Mouse (Mus musculus) natural killer cell, adult 2 months (primary cell): ENCODE results near the gene Timeless.
"Not testable (repeated sequence)": the region's sequence is repeated elsewhere in the genome, so short reads cannot be mapped to it uniquely, and the experiment has no call there.

Experiments used
- DNase-seq, 2 experiments: peaks; one replicate each; pipeline ENCODE4 v3.0.0; 2022; ENCODE audit warnings: low spot score in 2 of 2

Gene Timeless

GRCm38 (mm10) chr10:128255925-128256324, 24.1 kb downstream of the Timeless start:
- no peak for DNase-seq

DNA sequence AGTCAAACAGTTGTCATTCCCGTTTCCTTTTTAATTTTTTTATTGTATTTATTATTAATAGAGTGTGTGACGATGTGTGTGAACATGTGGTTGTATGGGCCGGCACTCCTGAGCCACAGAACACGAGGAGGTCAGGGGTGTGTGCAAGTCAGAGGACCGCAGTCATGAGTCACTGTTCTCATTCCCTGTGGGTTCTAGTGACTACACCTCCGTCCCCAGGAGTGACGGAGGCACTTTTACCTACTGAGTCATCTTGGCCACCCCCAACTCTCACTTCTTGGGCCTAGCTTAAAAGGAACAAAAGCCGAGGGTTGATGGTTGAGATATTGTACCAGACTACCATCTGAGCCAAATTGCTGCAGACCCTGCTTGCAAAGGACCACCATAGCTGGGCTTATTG, 24.5 kb downstream of the Timeless start:
- no peak for DNase-seq

DNA sequence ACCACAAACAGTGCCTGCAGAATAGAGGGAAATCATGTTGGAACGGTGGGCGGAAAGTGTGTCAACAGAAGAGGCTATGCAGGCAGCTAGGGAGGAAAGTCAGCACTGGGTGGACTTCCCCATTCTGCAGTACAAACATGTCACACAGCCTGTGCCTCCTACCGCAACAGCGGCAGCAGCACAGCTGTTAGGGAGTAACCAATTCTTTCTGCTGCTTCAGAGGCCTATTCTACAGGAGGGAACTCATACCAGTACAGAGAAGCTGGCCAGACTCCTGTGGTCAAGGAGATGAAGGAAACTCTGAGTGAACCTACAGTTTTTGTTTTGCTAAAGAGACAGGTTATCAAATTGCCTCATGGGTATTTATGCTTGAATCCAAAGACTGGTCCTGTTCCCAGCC, 27.1 kb downstream of the Timeless start:
- DNase-seq, result peak in 1 of 2 experiments; percentile 24

DNA sequence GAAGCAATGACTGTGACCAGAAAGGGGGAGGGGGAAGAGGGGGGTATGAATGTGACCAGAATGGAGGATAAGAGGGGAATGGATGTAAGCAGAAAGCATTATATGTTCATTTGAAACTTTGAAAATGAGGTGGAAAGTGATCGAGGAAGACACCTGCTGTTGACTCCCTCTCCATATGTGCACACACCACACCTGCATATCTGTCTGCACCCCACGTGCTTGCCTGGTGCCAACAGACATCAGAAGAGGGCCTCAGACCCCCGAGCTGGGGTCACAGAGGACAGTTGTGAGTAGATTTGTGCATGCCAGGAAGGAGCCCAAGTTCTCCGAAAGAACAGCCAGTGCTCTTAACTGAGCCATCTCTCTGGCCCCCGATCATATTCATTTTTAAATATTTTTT, 28.1 kb downstream of the Timeless start:
- DNase-seq, result no peak

GRCm38 (mm10) chr10:128260376-128260775, 28.5 kb downstream of the Timeless start:
- DNase-seq, result not testable (repeated sequence)

GRCm38 (mm10) chr10:128262300-128262699, 30.4 kb downstream of the Timeless start:
- DNase-seq, result no peak

GRCm38 (mm10) chr10:128263393-128264310, 31.8 kb downstream of the Timeless start:
- peak in 1 of 2 experiments; percentile 20 for DNase-seq

- no peak for DNase-seq
Observed at GRCm38 (mm10) chr10:128268371-128268770, 36.5 kb downstream of the Timeless start, which contains the start of gene Apof. Gene Apof, plus strand, starts transcription at chr10:128268671.

DNA sequence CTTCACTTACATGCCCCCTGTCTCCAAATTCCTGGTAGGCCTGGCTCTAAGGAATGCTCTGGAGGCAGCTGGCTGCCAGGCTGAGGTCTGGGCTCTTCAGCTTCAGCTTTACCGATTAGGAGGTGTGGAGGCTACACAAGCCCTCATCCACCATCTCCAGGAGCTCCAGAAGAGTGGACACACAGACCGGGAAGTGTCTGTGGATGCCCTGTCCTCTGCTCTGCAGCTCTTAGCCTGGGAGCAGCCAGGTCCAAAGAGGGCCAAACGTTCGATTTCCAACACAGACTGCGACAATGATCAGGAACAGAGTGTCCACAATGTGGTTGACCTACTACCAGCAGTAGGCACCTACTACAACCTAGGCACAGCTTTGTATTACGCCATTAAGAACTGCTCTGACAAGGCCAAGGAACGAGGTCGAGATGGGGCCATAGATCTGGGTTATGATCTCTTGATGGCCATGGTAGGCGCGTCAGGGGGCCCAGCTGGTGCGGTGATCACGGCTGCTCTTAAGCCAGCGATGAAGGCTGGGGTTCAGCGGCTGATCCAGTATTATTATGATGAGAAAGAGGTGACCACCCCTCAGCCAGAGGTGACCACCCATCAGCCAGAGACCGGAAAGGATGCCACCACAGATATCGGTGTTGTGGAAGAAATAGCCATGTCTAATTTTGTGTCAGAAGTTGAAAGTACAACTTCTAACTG, 37.5 kb downstream of the Timeless start:
- no peak for DNase-seq

- peak; percentile 90 to 92 for DNase-seq
Observed at GRCm38 (mm10) chr10:128270287-128270841, 38.5 kb downstream of the Timeless start, which contains the start of gene Stat2. Gene Stat2, plus strand, starts transcription at chr10:128270559.

GRCm38 (mm10) chr10:128270866-128271265, 39.0 kb downstream of the Timeless start:
- no peak for DNase-seq

DNA sequence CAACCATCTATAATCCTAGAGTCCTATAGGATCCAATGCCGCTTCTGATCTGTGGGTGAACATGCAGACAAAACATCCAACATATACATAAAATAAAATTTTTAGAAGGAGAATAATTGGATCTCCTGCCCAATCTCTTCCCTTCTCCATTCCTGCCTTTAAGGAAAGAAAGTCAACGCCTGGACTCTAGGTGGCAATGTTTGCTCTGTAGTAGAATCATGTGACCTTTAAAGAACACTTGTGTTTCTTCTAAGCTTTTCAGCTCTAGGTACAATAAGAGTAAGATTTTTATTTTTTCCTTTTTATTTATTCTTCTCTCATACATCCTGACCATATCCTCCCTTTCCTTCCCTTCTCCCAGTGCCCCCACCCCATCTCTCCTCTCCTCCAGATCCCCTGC, 40.0 kb downstream of the Timeless start:
- DNase-seq, result no peak

DNA sequence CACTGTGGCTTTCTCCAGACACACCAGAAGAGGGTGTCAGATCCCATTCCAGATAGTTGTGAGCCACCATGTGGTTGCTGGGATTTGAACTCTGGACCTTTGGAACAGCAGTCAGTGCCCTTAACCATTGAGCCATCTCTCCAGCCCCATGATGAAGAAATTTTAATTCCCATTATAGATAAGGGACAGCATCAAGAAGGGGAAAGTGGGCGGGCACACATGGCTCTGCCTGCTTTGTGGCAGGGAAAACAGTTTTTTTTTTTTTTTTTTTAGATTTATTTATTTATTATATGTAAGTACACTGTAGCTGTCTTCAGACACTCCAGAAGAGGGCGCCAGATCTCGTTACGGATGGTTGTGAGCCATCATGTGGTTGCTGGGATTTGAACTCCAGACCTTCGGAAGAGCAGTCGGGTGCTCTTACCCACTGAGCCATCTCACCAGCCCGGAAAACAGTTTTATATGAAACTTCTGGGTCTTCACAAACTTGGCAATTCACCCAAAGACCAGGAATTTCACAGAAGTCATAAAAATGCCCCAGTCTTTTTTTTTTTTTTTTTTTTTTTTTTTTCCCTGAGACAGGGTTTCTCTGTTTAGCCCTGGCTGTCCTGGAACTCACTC, 41.1 kb downstream of the Timeless start:
- DNase-seq, result not testable (repeated sequence)

DNA sequence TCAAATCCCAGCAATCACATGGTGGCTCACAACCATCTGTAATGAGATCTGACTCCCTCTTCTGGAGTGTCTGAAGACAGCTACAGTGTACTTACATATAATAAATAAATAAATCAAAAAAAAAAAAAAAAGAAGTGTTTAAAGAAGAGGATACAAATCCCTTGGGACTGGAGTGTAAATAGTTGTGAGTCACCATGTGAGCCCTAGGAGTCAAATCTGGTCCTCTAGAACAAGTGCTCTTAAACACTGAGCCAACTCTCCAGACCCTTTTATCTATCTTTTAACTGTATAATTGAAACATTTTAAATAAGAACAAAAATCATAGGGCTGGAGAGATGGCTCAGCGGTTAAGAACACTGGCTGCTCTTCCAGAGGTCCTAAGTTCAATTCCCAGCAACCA, 43.5 kb downstream of the Timeless start:
- DNase-seq, result not testable (repeated sequence)

GRCm38 (mm10) chr10:128278158-128278557, 46.3 kb downstream of the Timeless start:
- no peak for DNase-seq

DNA sequence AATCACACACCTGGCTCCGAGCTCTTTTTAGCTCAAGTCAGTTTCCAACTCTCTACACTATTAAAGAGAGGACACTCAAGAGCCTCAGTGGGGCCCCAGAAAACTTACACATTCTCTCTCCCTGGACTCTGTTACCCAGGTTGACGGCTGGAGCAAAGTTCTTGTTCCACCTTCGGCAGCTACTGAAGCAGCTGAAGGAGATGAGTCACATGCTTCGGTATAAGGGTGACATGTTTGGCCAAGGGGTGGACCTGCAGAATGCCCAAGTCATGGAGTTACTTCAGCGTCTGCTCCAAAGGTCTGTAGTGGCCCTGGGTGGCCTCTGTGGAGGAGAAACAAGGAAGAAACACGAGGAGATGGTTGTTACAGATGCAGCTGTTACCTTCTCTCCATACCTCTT, 49.1 kb downstream of the Timeless start:
- DNase-seq, result no peak

GRCm38 (mm10) chr10:128281682-128282081, 49.8 kb downstream of the Timeless start:
- no peak for DNase-seq

DNA sequence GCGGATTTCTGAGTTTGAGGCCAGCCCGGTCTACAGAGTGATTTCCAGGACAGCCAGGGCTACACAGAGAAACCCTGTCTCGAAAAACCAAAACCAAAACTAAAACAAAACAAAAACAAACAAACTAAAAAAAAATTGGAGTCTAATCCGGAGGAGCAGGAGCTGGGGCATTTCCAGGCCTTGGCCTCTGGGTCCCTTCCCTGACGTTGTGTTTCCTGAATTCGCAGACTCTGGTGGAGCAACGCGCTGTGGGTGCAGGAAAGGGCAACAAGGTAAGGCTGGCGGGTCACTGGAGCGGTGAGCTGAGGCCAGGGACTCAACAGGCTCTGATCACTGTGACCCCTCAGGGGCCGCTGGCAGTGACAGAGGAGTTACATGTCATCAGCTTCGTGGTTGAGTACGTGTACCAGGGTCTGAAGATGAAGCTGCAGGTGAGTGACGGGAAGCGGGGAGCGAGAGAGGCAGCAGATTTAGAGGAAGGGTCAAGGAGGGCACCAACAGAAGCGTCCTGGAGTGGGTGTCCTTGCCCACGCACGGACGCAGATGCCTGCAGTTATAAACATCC, 51.1 kb downstream of the Timeless start:
- DNase-seq, result no peak

DNA sequence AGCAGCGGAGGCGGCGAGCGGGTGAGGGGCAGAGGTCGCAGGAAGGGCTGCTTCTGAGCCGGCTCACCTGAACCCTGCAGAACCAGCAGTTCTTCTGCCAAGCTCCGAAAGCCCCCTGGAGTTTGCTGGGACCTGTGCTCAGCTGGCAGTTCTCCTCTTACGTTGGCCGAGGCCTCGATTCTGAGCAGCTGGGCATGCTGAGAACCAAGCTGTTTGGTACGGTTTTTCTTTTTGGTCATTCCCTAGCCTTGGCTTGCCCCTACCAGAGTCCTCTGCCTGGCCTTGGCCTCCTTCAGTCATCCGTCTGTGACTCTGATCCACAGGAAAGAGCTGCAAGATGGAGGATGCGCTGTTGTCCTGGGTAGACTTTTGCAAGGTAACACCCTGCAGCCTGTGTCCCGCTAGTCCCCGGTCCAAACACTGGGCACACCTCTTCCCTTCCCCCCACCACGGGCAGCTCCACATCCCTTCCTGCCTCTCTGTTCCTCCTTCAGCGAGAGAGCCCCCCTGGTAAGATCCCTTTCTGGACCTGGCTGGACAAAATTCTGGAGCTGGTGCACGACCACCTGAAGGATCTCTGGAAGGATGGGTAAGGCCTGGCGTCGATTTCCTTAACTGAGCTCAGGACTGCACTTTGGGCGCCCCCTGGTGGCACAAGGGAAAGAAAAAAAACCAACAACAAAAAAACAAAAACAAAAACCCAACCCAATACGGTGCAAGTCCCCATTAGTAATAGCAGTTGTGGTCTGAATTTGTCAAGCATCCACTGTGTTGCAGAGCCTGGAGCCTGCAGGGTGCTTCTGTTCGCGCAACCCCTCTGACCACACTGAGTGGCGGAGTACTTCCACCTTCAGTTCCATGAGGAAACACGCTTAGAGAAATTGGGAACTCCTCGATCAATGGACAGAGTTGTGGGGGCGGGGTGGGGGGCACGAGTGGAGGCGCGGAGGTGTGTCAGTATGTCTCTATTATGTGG, 52.0 kb downstream of the Timeless start:
- peak; percentile 44 to 66 for DNase-seq

- not testable (repeated sequence) for DNase-seq
Observed at GRCm38 (mm10) chr10:128290594-128290993, 58.7 kb downstream of the Timeless start.
